Mouse (Mus musculus): Measurements from ENCODE around the gene Cep350. TPM values are rescaled to one million over a fixed set of nuclear protein-coding genes. Genes with fewer than 3 reads are reported as not detected.

The Cep350 gene
- polyA plus RNA-seq (2015; fragmentation: Nextera tagmentation; extraction: Ambion mirVana) = 11.5 and 11.6 TPM in 2 replicates

DNA sequence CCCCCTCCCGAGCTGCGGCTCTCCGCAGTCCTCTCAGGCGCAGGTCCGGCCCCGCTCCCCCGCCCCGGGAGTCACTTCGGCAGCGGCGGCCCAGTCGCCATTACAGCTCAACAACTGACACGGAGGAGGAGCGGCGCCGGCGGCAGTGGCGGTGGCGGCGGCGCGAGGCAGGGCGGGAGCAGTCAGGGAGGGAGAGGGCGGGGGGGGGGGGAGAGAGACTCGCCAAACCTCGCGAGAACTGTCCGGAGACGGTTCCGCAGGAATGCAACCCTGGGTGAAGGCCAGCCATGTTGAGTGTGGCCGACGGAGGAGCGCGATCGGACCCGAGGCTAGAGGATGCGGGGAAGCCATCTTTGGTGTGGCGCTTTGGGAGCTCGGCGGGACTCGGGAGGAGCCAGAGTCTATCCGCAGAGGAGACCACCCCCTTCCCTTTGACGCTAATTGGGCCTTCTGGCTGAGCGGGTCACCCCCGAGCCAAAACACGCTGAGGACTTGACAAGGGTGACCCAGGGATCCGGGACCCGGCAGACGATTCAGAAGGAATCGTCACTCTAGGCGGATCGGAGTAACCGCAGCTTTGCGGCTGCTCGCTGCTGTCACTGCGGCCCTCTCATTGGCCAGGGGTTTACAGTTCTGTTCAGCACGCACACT is at the start of gene Cep350:
Gene Cep350 (minus strand): TSS at position 188 of the 651 bp plus-strand sequence.
- H3K27me3 ChIP-seq = no peaks in the 10 kb centered on the region
- H3K36me3 ChIP-seq (ENCODE audit: poor library complexity, severe bottlenecking) = no peaks in the 10 kb centered on the region
- H3K9me3 ChIP-seq (replicated peaks) = no peaks in the 10 kb centered on the region
- peak within 1 kb of the TSS; percentile 85 for H3K4me2 ChIP-seq
- H3K27ac ChIP-seq = peak within 1 kb of the TSS; percentile 92
- ATAC-seq = peak; percentile 98
- WGBS = 0% methylated on average over 40 of the region's 57 CpGs
- H3K4me3 ChIP-seq = peak within 1 kb of the TSS; percentile 98
- peaks cover 34% of the 10 kb centered on the region for H3K4me1 ChIP-seq
- H3K9ac ChIP-seq = peak within 1 kb of the TSS; percentile 99

DNA sequence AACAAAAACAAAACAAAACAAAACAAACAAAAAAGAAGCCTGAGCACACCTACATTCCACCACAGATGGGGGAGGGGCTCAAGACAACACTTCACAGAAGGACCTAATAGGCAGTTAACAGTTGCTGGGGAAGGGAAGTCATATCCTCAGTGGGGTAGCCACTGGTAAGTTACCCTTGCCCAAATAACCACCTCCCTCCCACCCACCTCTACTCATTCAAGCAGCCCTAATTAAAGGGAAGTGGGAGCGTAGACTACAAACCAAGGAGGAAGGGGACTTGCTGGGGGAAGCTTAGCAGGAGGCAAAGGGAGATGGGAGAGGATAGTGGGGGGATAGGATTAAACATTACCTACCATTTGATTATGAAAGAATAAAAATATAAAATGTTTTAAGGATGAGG is 47.3 kb upstream of the Cep350 start:
- ATAC-seq = no peak
- no peaks in the 10 kb centered on the region for H3K27me3 ChIP-seq
- H3K9ac ChIP-seq = no peak overlapping the region
- no peak overlapping the region for H3K27ac ChIP-seq
- 86% methylated on average over 1 of the region's 1 CpGs for WGBS
- H3K36me3 ChIP-seq (ENCODE audit: poor library complexity, severe bottlenecking) = peaks cover 61% of the 10 kb centered on the region
- no peak overlapping the region for H3K4me2 ChIP-seq
- no peaks in the 10 kb centered on the region for H3K9me3 ChIP-seq (replicated peaks)
- no peak overlapping the region for H3K4me3 ChIP-seq
- no peaks in the 10 kb centered on the region for H3K4me1 ChIP-seq

DNA sequence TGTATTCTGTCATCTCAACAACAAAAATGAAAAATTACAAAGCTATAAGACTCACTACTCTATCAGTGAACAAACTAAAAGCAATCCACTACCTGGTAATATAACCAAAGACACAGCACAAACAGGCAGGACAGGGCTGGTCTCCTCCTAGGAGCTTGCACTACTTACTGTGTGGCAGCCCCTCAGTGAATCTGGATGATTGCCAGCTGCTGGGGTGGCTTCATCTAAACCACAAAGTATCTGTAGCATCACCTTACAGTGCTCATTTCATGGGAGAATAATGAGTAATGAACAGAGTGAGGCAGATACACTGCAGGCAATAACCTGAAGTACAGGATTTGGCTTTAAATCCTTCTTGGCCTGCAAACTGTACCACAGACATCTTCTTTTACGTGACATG is 46.7 kb upstream of the Cep350 start:
- Histone ChIP-seq H3K9ac (no peak overlapping the region), H3K4me3 (no peak overlapping the region), H3K4me2 (no peak overlapping the region), H3K9me3 (replicated peaks) (no peaks in the 10 kb centered on the region), H3K27ac (no peak overlapping the region), H3K27me3 (no peaks in the 10 kb centered on the region), H3K4me1 (no peaks in the 10 kb centered on the region), H3K36me3 (ENCODE audit: poor library complexity, severe bottlenecking) (peaks cover 62% of the 10 kb centered on the region)
- ATAC-seq = no peak
- 90% methylated on average over 1 of the region's 1 CpGs for WGBS

GRCm38 (mm10) chr1:156009003-156009402 is 35.9 kb upstream of the Cep350 start:
- Histone ChIP-seq H3K9me3 (replicated peaks) (no peaks in the 10 kb centered on the region), H3K4me2 (no peak overlapping the region), H3K27me3 (no peaks in the 10 kb centered on the region), H3K36me3 (ENCODE audit: poor library complexity, severe bottlenecking) (peaks cover 75% of the 10 kb centered on the region), H3K9ac (no peak overlapping the region), H3K4me3 (no peak overlapping the region), H3K4me1 (no peaks in the 10 kb centered on the region), H3K27ac (no peak overlapping the region)
- no peak for ATAC-seq
- 100% methylated on average over 1 of the region's 1 CpGs for WGBS

GRCm38 (mm10) chr1:156005906-156006305 is 32.9 kb upstream of the Cep350 start:
- no peak overlapping the region for H3K9ac ChIP-seq
- H3K27me3 ChIP-seq = no peaks in the 10 kb centered on the region
- no peaks in the 10 kb centered on the region for H3K9me3 ChIP-seq (replicated peaks)
- H3K36me3 ChIP-seq (ENCODE audit: poor library complexity, severe bottlenecking) = peaks cover 60% of the 10 kb centered on the region
- H3K4me3 ChIP-seq = no peak overlapping the region
- no peaks in the 10 kb centered on the region for H3K4me1 ChIP-seq
- H3K27ac ChIP-seq = no peak overlapping the region
- WGBS = 94% methylated on average over 11 of the region's 11 CpGs
- no peak for ATAC-seq
- no peak overlapping the region for H3K4me2 ChIP-seq

GRCm38 (mm10) chr1:156003201-156003935 is 30.3 kb upstream of the Cep350 start:
- Histone ChIP-seq H3K9me3 (replicated peaks) (no peaks in the 10 kb centered on the region), H3K4me3 (no peak overlapping the region), H3K4me1 (no peaks in the 10 kb centered on the region), H3K36me3 (ENCODE audit: poor library complexity, severe bottlenecking) (peaks cover 39% of the 10 kb centered on the region), H3K9ac (no peak overlapping the region), H3K4me2 (no peak overlapping the region), H3K27ac (no peak overlapping the region), H3K27me3 (no peaks in the 10 kb centered on the region)
- 80% methylated on average over 7 of the region's 7 CpGs for WGBS
- no peak for ATAC-seq

GRCm38 (mm10) chr1:156002366-156002765 is 29.3 kb upstream of the Cep350 start:
- Histone ChIP-seq H3K9me3 (replicated peaks) (no peaks in the 10 kb centered on the region), H3K9ac (no peak overlapping the region), H3K4me3 (no peak overlapping the region), H3K4me1 (no peaks in the 10 kb centered on the region), H3K36me3 (ENCODE audit: poor library complexity, severe bottlenecking) (peaks cover 32% of the 10 kb centered on the region), H3K27ac (no peak overlapping the region), H3K27me3 (no peaks in the 10 kb centered on the region), H3K4me2 (no peak overlapping the region)
- 91% methylated on average over 8 of the region's 8 CpGs for WGBS
- no peak for ATAC-seq

DNA sequence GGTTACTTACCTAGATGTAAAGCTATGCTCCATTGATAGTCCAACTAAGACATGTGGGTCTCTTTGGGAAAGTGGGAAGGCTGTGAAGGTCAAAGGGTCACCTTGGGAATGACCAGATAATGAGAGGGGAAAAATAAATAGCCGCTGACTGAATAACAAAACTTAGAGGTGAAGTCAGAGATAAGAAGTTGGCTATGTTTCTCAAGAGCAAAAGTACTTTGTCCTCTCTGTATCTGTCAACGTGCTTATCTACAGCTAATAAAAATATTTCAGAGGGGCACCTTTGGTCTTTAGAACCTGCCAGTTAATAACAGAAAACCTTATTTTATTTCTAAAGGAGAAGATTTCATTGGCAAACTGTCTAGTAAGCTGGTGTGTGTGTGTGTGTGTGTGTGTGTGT is 22.6 kb upstream of the Cep350 start:
- H3K4me1 ChIP-seq = no peaks in the 10 kb centered on the region
- no peak overlapping the region for H3K9ac ChIP-seq
- H3K27me3 ChIP-seq = no peaks in the 10 kb centered on the region
- H3K9me3 ChIP-seq (replicated peaks) = no peaks in the 10 kb centered on the region
- no peak overlapping the region for H3K4me3 ChIP-seq
- no peak for ATAC-seq
- 88% methylated on average over 2 of the region's 2 CpGs for WGBS
- no peak overlapping the region for H3K4me2 ChIP-seq
- H3K36me3 ChIP-seq (ENCODE audit: poor library complexity, severe bottlenecking) = no peaks in the 10 kb centered on the region
- H3K27ac ChIP-seq = no peak overlapping the region

DNA sequence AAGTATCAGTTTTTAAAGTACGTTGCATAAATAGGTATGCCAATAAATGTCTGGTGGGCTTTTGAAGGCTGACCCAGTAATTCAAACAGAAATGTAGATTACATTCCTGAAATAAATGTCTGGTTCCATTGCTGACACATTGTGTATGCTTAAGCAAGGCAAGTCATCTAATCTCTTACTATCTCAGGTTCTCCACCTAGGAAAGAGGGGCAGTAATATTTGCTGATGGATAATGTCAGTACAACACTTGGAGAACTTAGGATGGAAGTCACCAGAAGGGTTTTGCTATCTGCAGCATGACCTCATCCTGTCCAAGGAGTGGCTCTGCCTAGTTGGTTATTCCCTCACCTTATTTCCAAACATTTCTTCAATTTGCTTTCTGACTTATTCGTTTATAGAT is 21.5 kb upstream of the Cep350 start:
- ATAC-seq = no peak
- 90% methylated on average over 2 of the region's 2 CpGs for WGBS
- Histone ChIP-seq H3K9ac (no peak overlapping the region), H3K9me3 (replicated peaks) (no peaks in the 10 kb centered on the region), H3K4me2 (no peak overlapping the region), H3K36me3 (ENCODE audit: poor library complexity, severe bottlenecking) (no peaks in the 10 kb centered on the region), H3K4me3 (no peak overlapping the region), H3K27me3 (no peaks in the 10 kb centered on the region), H3K4me1 (no peaks in the 10 kb centered on the region), H3K27ac (no peak overlapping the region)

DNA sequence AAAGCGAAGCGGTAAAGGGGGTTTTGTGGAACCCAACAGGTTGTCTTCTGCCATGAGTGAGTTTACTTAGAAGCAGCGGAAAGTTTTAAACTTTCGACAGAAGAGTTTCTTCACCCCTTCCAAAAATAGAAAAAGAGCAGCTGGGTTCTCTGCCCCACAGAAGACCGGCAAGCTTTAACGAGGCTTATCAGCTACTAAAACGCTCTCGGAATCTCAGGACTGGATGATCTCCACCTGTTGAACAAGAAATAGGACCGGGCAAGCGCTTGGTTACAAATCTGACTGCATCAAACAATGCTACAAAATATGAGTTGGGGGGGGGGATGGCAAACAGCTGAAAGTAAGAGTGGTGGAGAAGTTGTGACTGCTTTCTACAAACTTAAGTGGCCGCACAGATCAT is 17.3 kb upstream of the Cep350 start:
- H3K27ac ChIP-seq = no peak overlapping the region
- H3K27me3 ChIP-seq = no peaks in the 10 kb centered on the region
- no peaks in the 10 kb centered on the region for H3K9me3 ChIP-seq (replicated peaks)
- no peak overlapping the region for H3K4me3 ChIP-seq
- no peak overlapping the region for H3K9ac ChIP-seq
- H3K4me2 ChIP-seq = no peak overlapping the region
- H3K4me1 ChIP-seq = 0 out of 2 replicates have a peak, but pooled peaks cover 4% of the 10 kb centered on the region
- no peaks in the 10 kb centered on the region for H3K36me3 ChIP-seq (ENCODE audit: poor library complexity, severe bottlenecking)
- no peak for ATAC-seq
- 68% methylated on average over 11 of the region's 11 CpGs for WGBS

- no peak overlapping the region for H3K4me2 ChIP-seq
- no peak overlapping the region for H3K9ac ChIP-seq
- H3K9me3 ChIP-seq (replicated peaks) = no peaks in the 10 kb centered on the region
- H3K27ac ChIP-seq = no peak overlapping the region
- H3K4me1 ChIP-seq = 0 out of 2 replicates have a peak, but pooled peaks cover 4% of the 10 kb centered on the region
- 0% methylated on average over 2 of the region's 2 CpGs for WGBS
- no peak overlapping the region for H3K4me3 ChIP-seq
- no peaks in the 10 kb centered on the region for H3K27me3 ChIP-seq
- no peak for ATAC-seq
- H3K36me3 ChIP-seq (ENCODE audit: poor library complexity, severe bottlenecking) = no peaks in the 10 kb centered on the region
Observed at GRCm38 (mm10) chr1:155989387-155989786, 16.3 kb upstream of the Cep350 start.

GRCm38 (mm10) chr1:155987625-155988024 is 14.6 kb upstream of the Cep350 start:
- H3K4me2 ChIP-seq = no peak overlapping the region

More at GRCm38 (mm10) chr1:155987625-155988024, 14.6 kb upstream of the Cep350 start:
- Histone ChIP-seq H3K4me1 (0 out of 2 replicates have a peak, but pooled peaks cover 4% of the 10 kb centered on the region), H3K27ac (no peak overlapping the region), H3K9me3 (replicated peaks) (no peaks in the 10 kb centered on the region), H3K4me3 (no peak overlapping the region), H3K9ac (no peak overlapping the region), H3K27me3 (no peaks in the 10 kb centered on the region), H3K36me3 (ENCODE audit: poor library complexity, severe bottlenecking) (no peaks in the 10 kb centered on the region)
- WGBS = 80% methylated on average over 2 of the region's 2 CpGs
- no peak for ATAC-seq
